Mouse (Mus musculus) thymus, postnatal 0 days (tissue): ENCODE data around the gene Ppp1r18. TPM values are rescaled to one million over a fixed set of nuclear protein-coding genes. Genes with fewer than 3 reads are reported as not detected.
A peak's percentile ranks its signal among the peaks of the same experiment; 100 is the strongest.

Source experiments
- DNase-seq: peaks from one replicate; pipeline ENCODE4 v3.0.0-alpha.2; 2015; ENCODE audit warnings: low spot score
- polyA plus RNA-seq: library from polyadenylated mRNA; unstranded; fragments of >200 nt; fragmentation: Nextera tagmentation; extraction: Ambion mirVana; gene quantifications from 2 replicates; pipeline ENCODE4 v1.2.1, GENCODE M21; 2015

Ppp1r18 gene
- polyA plus RNA-seq, 1 experiment from 2014 or later: 82.4 TPM

- DNase-seq: peak; percentile 67
Measured at GRCm38 (mm10) chr17:35868165-35868820, 2.9 kb downstream of the Ppp1r18 start.

- no peak for DNase-seq
Measured at GRCm38 (mm10) chr17:35868961-35869345, 3.6 kb downstream of the Ppp1r18 start.

DNA sequence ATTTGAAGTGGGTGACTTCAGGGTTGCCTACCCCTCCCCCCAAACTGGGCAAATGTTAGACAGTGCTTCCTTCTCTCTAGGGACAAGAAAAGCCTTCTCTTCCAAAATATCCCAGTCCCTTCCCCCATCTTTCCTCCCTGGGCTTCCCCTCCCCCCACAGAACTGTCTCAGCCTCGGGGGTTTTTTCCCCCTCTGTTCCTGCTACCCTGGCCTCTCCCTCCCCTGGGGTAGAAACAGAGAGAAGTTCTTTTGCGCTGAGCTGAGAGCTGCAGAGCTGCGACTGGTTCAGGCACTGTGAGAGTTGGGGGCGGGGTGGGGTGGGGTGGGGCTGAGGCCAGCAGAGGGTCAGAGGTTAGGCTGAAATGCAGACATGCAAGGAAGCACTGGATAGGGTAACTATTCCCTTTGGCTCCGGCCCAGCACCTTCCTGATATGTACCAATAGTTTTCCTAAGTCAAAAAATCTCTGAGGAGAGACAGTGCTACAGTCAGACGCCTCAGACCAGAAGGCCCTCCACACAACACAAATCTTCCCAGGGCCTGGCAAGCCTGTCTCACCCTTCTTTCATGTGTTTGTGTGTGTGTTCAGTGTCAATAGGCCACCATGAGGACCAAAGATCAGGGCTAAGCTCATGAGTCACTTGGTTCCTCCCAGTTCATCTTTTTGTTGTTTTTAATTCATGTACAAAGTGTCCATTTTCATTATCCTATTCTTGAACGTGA lies 4.1 kb downstream of the Ppp1r18 start:
- peak; percentile 34 for DNase-seq

DNA sequence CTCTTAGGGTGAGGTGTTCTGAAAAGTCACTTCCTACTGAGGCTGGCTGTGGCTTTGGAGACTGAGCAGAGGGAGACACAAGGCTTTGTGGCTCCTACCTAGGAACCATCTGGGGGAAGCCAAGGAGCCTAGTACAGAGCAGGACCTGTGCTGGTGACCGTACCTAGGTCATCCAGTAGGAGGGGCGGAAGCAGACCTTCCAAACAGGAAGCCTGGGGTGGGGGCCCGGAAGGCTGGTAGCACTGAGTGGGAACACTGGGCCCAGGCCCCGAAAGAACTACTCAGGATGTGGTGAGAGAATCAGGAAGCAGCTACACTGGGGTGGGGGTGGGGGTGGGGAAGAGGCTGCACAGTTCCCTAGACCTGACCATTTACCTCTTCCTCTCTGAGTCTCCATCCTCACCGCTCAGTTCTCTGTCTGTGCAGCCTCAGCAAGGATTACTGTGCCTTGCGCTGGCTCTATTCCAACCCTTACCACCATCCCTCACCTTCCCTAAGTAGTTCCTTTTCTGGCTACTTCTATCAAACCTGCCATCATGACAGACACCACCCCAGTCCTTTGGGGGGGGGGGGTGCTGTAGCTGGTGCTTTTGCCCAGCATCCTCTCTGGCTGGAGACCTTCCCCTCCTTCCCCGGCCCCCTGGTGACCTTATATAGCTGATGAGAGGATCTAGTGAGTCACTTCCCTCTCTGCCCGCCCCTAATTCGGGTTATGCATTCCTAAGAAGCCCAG lies 4.9 kb downstream of the Ppp1r18 start:
- peak; percentile 88 for DNase-seq

DNA sequence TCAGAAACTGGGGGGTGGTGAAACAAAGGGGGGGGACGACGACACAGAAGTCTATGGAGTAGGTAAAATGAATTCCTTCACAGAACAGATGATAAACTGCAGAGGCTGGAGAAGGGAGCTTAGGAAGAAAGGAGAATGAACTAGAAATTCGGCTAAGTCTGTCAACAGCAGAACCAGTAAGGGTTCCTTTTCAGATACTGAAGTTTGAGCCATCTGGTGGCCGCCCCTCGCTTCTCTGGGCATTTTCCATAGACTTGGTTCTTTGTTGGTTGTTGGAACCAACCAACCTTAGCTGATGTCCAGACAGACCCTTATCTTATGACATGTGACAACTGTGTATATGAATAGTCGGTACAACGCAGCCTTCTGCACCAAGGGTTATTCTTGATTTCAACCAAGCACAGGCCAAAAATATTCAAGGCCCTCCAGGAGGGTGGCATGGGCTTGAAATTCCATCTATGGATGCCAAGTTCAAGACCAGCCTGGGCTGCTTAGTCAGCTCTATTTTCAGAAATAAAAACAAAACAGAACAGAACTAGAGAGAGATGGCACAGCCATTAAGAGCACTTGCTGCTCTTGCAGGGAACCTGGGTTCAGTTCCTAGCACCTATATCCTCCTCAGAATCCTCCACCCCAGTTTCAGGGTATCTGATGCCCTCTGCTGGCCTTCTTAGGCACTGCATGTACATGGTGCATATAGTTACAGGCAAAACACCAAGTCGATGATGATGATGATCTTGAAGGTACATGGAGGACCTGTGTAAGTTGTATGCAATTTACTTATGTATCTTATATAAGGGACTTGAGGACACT lies 5.7 kb downstream of the Ppp1r18 start:
- DNase-seq: peak; percentile 65

GRCm38 (mm10) chr17:35873774-35874519 lies 8.6 kb downstream of the Ppp1r18 start:
- DNase-seq: peak; percentile 85

GRCm38 (mm10) chr17:35874721-35875120 lies 9.3 kb downstream of the Ppp1r18 start:
- DNase-seq: no peak

GRCm38 (mm10) chr17:35879245-35880057 lies 14.1 kb downstream of the Ppp1r18 start, which contains the start of gene Dhx16:
Gene Dhx16, plus strand, starts transcription at chr17:35879819.
- peak; percentile 97 for DNase-seq

GRCm38 (mm10) chr17:35882924-35883323 lies 17.5 kb downstream of the Ppp1r18 start:
- no peak for DNase-seq

DNA sequence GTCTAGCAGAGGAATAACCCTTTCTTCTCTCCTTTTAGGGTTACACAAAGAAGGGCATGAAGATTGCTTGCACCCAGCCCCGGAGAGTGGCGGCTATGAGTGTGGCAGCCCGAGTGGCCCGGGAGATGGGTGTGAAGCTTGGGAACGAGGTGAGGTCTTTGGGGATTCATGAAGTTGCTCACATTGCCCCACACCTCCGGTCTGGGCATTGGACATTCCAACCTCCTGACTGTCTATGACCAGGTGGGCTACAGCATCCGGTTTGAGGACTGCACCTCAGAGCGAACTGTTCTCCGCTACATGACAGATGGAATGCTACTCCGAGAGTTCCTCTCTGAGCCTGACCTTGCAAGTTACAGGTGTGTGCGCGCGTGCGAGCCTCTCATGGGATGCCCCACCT lies 18.4 kb downstream of the Ppp1r18 start:
- DNase-seq: no peak

GRCm38 (mm10) chr17:35887725-35888124 lies 22.3 kb downstream of the Ppp1r18 start:
- no peak for DNase-seq

DNA sequence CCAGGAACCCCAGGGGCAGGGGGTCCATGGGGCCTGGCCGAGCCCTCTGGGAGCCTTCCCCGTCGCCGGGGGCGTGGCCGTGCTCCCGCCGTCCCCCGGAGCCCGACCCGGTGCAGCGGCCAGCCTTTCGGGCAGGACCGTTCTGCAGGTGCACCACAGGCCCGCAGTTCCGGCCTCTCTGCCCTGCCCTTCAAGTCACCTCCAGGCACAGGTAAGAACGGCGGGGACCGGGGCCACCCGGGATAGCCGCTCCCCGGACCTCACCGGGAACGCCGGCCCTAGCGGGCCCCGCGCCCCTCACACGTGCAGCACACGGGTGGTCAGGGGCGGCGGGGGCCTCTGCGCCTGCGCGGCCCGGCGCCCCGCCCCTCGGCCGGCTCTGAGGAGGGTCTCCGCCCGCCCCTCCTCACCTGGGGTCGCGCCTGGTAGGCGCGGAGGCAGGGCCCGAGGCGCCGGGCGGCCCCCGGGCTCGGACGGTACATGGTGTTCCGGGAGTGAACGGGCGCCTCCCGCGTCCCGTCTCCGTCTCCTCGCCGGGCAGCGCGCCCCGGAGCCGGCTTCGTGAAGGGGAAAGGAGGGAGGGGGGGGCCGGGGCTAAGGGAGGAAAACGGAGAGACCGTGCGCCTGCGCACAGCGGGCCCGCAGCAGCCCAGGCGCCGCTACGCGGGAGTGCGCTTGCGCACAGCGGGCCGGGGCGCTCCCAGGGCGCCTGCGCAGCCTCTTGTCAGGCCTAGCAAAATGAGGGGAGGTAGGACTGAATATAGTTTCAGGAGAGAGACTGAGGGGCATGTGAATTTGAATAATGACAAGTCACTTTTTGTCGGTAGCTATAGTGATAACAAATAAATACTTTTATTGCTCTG lies 31.6 kb downstream of the Ppp1r18 start, which contains the start of gene 2310061I04Rik:
Gene 2310061I04Rik (minus strand): TSS at position 651 of the 863 bp plus-strand sequence.
- DNase-seq: peak; percentile 96

DNA sequence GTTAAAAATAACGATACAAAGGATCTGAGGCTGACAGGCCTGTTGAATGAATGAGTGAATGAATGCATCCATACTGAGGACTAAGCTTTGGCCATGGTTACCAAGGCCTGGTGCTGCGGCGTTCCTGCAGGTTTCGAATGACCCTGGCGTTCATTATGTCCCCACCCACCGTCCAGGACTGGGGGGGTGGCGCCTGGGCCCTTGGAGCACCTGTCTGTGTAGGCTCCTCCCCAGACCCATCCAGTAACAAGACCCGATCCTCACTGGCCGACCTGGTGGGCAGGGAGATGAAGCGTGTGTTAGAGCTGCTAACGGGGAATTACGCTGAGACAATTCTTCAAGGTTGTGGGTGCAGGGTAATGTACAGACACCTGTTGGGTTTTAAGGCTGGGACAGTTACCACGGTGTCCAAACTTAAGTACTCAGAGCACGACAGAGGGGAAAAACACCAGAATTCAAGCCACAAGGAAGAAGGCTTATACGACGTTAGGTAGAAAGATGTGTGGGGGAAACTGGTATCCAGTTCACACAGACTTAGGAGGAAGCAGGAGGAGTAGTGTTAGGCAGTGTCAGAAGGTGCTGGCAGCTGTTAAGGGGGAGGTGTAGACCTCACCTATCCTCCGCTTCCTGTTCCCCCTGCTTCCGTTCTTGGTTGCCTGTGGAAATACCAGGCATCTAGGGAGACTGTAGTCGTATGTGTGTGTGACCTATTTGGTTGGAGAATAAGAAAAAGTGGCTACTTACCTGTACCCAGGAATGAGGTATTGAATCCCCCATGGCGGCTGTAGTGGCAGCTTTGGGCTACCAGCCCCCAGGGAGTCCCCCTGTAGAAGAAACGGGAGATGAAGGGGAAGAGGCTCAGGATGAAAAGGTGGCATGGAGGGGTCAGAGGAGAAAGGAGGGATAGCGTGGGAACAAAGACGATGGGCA lies 32.5 kb downstream of the Ppp1r18 start:
- peak; percentile 52 for DNase-seq

DNA sequence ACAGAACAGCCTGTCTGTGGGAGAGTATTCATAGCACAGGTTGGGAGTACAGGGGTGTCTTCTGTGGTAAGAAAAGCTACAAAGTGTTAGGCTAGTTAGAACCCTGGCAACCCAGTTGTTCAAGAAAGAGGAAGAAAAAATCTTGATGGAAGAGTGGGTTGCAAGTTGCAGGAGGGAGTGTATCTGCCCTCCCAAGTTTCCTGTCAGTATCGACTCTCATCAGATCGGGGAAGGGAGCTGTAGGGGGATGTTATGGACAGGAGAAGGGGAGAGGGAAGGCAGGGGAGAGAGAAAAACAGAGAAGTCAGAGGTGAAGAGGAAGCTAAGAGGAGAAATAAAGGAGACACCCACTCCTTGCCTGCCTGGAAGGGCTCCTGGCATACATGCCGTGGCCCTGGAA lies 35.2 kb downstream of the Ppp1r18 start:
- no peak for DNase-seq

GRCm38 (mm10) chr17:35903343-35903991 lies 38.1 kb downstream of the Ppp1r18 start:
- DNase-seq: no peak

DNA sequence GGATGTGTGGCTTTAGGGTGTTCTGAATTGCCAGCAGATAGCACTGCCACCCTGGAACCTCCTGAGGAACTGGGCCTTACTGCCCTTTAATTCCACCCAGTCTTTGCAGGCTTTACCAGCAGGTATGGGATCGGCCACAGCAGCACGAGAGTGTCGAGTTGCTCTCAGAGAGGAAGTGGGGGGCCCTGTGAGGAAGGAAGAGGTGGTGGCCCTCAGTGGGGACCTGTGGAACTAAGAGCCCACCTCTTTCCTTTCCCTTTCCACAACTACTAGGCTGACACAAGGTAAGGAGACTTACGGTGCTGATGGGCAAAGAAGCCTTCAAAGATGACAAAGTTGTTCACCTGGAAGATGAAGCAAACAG lies 38.6 kb downstream of the Ppp1r18 start:
- DNase-seq: peak; percentile 64

- no peak for DNase-seq
Measured at GRCm38 (mm10) chr17:35905587-35905986, 40.2 kb downstream of the Ppp1r18 start.
